Mouse (Mus musculus) left cerebral cortex, adult 2 months (tissue): ENCODE data around the gene Aox4. TPM values are rescaled to one million over a fixed set of nuclear protein-coding genes. Genes with fewer than 3 reads are reported as not detected.

Experiments used
- DNase-seq, 2 experiments: peaks; one replicate each; pipeline ENCODE4 v3.0.0; 2021 to 2022; ENCODE audit warnings: low spot score in 2 of 2, mixed read lengths in 1 of 2; ENCODE audit errors: extremely low spot score in 1 of 2
- H3K27ac ChIP-seq: fragments of 200-600 bp; 2 replicates; pipeline ENCODE4 v1.8.1; 2022
- H3K4me3 ChIP-seq: fragments of 200-600 bp; 2 replicates; pipeline ENCODE4 v1.8.1; 2022
- CTCF ChIP-seq: fragments of 200-600 bp; IDR thresholded peaks from 2 replicates; pipeline ENCODE4 v1.8.1; 2022; ENCODE audit warnings: antibody characterized with exemption, mild to moderate bottlenecking, moderate library complexity
- intact Hi-C: fragments of 180-260 bp; cut with DNase I; formaldehyde crosslinking; loops from one replicate; pipeline ENCODE4 v1.15.1; 2025
- total RNA-seq, 2 experiments: library from RNA; stranded (reverse); gene quantifications; 2 replicates each; pipeline ENCODE4 v1.2.3; 2021

Gene Aox4
- total RNA-seq, 2 experiments from 2014 or later = 4.0 to 5.9 TPM

- H3K4me3 ChIP-seq = no peak overlapping the region
These were observed 47.2 kb downstream of the Aox4 start for GRCm38 (mm10) chr1:58257195-58257991.

GRCm38 (mm10) chr1:58260311-58260710 lies 50.1 kb downstream of the Aox4 start:
- Histone ChIP-seq H3K27ac (no peak overlapping the region), H3K4me3 (no peak overlapping the region)
- no peak for DNase-seq
- intact Hi-C loops = no loop called here
- no peak for TF ChIP-seq CTCF

More at GRCm38 (mm10) chr1:58257195-58257991, 47.2 kb downstream of the Aox4 start:
- no peak for DNase-seq
- no peak overlapping the region for H3K27ac ChIP-seq
- intact Hi-C loops = no loop called here
- no peak for TF ChIP-seq CTCF

GRCm38 (mm10) chr1:58268231-58268630 lies 58.0 kb downstream of the Aox4 start:
- intact Hi-C loops = no loop called here
- no peak overlapping the region for H3K27ac ChIP-seq
- no peak for TF ChIP-seq CTCF
- no peak overlapping the region for H3K4me3 ChIP-seq
- DNase-seq = no peak

- TF ChIP-seq CTCF = peak; percentile 65
- intact Hi-C loops = loop anchor here (1.0 kb wide), 1 partner anchor 115 kb away; no protein-coding TSS in a partner anchor
- peak; percentile 35 to 64 for DNase-seq
These were observed 60.8 kb downstream of the Aox4 start for GRCm38 (mm10) chr1:58270807-58271569.

GRCm38 (mm10) chr1:58275879-58276278 lies 65.7 kb downstream of the Aox4 start:
- intact Hi-C loops = no loop called here
- Histone ChIP-seq H3K4me3 (no peak overlapping the region), H3K27ac (no peak overlapping the region)
- TF ChIP-seq CTCF = no peak
- no peak for DNase-seq

More at GRCm38 (mm10) chr1:58270807-58271569, 60.8 kb downstream of the Aox4 start:
- no peak overlapping the region for H3K27ac ChIP-seq
- no peak overlapping the region for H3K4me3 ChIP-seq

GRCm38 (mm10) chr1:58278026-58278425 lies 67.8 kb downstream of the Aox4 start, which contains the start of gene Aox2:
TSS of gene Aox2 (plus strand) at chr1:58278326.
- TF ChIP-seq CTCF = no peak
- intact Hi-C loops = no loop called here

GRCm38 (mm10) chr1:58278513-58278912 lies 68.3 kb downstream of the Aox4 start:
- TF ChIP-seq CTCF = no peak
- H3K4me3 ChIP-seq = no peak overlapping the region
- H3K27ac ChIP-seq = no peak overlapping the region
- DNase-seq = no peak
- intact Hi-C loops = no loop called here

More at GRCm38 (mm10) chr1:58278026-58278425, 67.8 kb downstream of the Aox4 start, which contains the start of gene Aox2:
- Histone ChIP-seq H3K4me3 (no peak within 1 kb of the TSS), H3K27ac (no peak within 1 kb of the TSS)
- no peak for DNase-seq

GRCm38 (mm10) chr1:58280381-58280780 lies 70.2 kb downstream of the Aox4 start:
- no peak for TF ChIP-seq CTCF

GRCm38 (mm10) chr1:58280939-58281624 lies 70.9 kb downstream of the Aox4 start:
- TF ChIP-seq CTCF = no peak
- no peak overlapping the region for H3K27ac ChIP-seq
- intact Hi-C loops = no loop called here
- no peak for DNase-seq
- no peak overlapping the region for H3K4me3 ChIP-seq

More at GRCm38 (mm10) chr1:58280381-58280780, 70.2 kb downstream of the Aox4 start:
- intact Hi-C loops = no loop called here
- H3K27ac ChIP-seq = no peak overlapping the region
- no peak for DNase-seq
- H3K4me3 ChIP-seq = no peak overlapping the region

GRCm38 (mm10) chr1:58281625-58281988 lies 71.4 kb downstream of the Aox4 start:
- no peak for TF ChIP-seq CTCF
- H3K27ac ChIP-seq = no peak overlapping the region
- H3K4me3 ChIP-seq = no peak overlapping the region
- intact Hi-C loops = no loop called here
- no peak for DNase-seq

GRCm38 (mm10) chr1:58284505-58284904 lies 74.3 kb downstream of the Aox4 start:
- no peak for DNase-seq
- Histone ChIP-seq H3K4me3 (no peak overlapping the region), H3K27ac (no peak overlapping the region)
- TF ChIP-seq CTCF = no peak
- intact Hi-C loops = no loop called here

- intact Hi-C loops = no loop called here
- Histone ChIP-seq H3K27ac (no peak overlapping the region), H3K4me3 (no peak overlapping the region)
- TF ChIP-seq CTCF = no peak
- no peak for DNase-seq
These were observed 77.9 kb downstream of the Aox4 start for GRCm38 (mm10) chr1:58288091-58288490.
